Mouse (Mus musculus): Measurements from ENCODE around the gene Apba2. TPM values are rescaled to one million over a fixed set of nuclear protein-coding genes. Genes with fewer than 3 reads are reported as not detected.

The Apba2 gene
- polyA plus RNA-seq, 1 experiment from 2014 or later, result 1.4 TPM

DNA sequence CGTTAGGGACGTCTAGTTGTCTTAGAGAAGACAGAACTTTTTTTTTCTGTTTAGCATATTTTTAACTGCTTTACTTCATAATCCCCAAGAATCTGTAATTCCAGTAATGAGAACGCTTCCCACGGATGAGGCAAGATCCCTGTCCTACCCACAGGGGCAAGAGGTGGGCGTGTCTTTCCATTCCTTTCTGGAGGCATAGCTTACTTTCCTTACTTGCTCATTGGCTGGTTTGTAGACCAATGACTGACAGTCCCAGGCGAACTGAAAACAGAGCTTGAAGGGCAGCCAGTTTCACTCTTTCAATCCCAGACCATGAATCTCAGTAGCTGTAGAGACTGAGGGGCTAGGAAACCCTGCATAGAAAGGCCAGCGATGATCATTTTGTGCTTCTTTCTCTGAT lies 68.2 kb downstream of the Apba2 start:
- H3K27me3 ChIP-seq, result no peaks in the 10 kb centered on the region
- no peak overlapping the region for H3K4me2 ChIP-seq
- H3K36me3 ChIP-seq, result no peaks in the 10 kb centered on the region
- no peak overlapping the region for H3K9ac ChIP-seq
- WGBS, result 43% methylated on average over 7 of the region's 7 CpGs
- H3K9me3 ChIP-seq (replicated peaks), result no peaks in the 10 kb centered on the region
- no peak for ATAC-seq (replicated peaks; ENCODE audit: insufficient number of reproducible peaks, insufficient read depth, low FRiP score, low read depth)
- H3K4me1 ChIP-seq (replicated peaks), result no peaks in the 10 kb centered on the region
- H3K4me3 ChIP-seq, result no peak overlapping the region
- no peak overlapping the region for H3K27ac ChIP-seq

DNA sequence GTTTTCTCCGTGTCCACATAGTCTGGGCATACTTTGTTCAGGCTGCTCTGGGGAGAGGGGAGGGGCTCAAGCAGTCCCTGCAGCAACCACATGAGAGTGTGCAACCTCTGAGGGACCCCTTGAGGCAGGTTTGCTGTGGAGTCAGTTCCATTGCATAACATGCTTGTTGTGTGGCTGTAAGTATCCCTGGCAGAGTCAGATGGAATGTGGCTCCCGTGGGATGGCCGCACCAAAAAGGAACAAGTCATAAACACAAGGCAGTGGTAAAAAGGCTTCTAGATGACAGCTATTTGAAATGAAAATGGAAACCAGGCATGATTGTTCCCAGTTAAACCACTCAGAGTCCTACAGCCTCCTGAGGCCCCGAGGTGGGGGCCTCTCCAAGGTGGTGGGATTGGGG lies 69.4 kb downstream of the Apba2 start:
- H3K27me3 ChIP-seq, result no peaks in the 10 kb centered on the region
- no peak overlapping the region for H3K4me2 ChIP-seq
- no peak for ATAC-seq (replicated peaks; ENCODE audit: insufficient number of reproducible peaks, insufficient read depth, low FRiP score, low read depth)
- no peaks in the 10 kb centered on the region for H3K9me3 ChIP-seq (replicated peaks)
- H3K27ac ChIP-seq, result no peak overlapping the region
- H3K4me3 ChIP-seq, result no peak overlapping the region
- H3K4me1 ChIP-seq (replicated peaks), result no peaks in the 10 kb centered on the region
- WGBS, result 78% methylated on average over 4 of the region's 4 CpGs
- H3K9ac ChIP-seq, result no peak overlapping the region
- no peaks in the 10 kb centered on the region for H3K36me3 ChIP-seq

DNA sequence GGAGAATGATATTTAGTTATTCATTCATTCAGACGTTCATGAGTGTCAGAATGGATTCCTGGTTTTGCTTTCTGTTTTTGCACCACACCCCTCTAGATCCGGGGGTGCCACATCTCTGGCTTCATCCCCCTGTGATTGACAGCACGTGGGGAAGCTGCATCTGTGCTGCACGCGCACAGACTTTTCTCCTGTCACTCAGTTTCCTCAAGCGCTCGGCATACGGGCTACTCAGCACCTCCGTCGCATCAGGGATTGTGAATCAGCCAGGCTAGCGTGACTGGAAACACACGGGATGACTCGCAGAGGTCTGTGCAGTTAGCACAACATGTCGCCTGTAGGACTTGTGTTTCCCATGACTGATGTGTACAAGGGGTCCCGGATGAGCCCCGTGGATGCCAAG lies 72.6 kb downstream of the Apba2 start:
- no peak for ATAC-seq (replicated peaks; ENCODE audit: insufficient number of reproducible peaks, insufficient read depth, low FRiP score, low read depth)
- H3K4me3 ChIP-seq, result no peak overlapping the region
- no peak overlapping the region for H3K4me2 ChIP-seq
- H3K36me3 ChIP-seq, result no peaks in the 10 kb centered on the region
- H3K4me1 ChIP-seq (replicated peaks), result no peaks in the 10 kb centered on the region
- 81% methylated on average over 16 of the region's 16 CpGs for WGBS
- no peak overlapping the region for H3K27ac ChIP-seq
- H3K9me3 ChIP-seq (replicated peaks), result no peaks in the 10 kb centered on the region
- no peak overlapping the region for H3K9ac ChIP-seq
- H3K27me3 ChIP-seq, result no peaks in the 10 kb centered on the region

DNA sequence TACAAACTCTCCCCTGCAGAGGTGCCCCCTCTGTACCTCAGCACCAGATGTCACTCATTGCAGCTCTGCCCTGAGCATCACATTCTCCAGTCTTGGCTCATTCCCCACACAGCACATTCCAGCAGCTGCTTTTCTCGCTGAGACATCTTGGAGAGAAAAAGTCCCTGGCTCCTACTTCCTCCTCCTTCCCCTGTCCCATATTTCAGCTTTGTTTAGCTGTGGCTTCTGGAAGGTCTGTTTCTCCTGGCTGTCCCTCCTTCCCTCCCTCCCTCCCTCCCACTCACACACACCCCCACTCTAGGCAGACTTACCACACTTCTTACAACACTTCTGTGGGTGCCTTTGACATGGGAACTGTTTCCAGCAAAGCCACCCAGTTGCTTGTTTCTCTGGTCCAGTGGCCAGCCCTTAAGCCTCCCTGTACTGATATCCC lies 75.0 kb downstream of the Apba2 start:
- 19% methylated on average over 1 of the region's 1 CpGs for WGBS
- Histone ChIP-seq H3K9ac (no peak overlapping the region), H3K36me3 (no peaks in the 10 kb centered on the region), H3K27ac (no peak overlapping the region; the same call in 1 of the 2 replicates), H3K4me3 (no peak overlapping the region), H3K9me3 (replicated peaks) (no peaks in the 10 kb centered on the region), H3K4me1 (replicated peaks) (no peaks in the 10 kb centered on the region), H3K4me2 (no peak overlapping the region), H3K27me3 (no peaks in the 10 kb centered on the region)
- no peak for ATAC-seq (replicated peaks; ENCODE audit: insufficient number of reproducible peaks, insufficient read depth, low FRiP score, low read depth)

DNA sequence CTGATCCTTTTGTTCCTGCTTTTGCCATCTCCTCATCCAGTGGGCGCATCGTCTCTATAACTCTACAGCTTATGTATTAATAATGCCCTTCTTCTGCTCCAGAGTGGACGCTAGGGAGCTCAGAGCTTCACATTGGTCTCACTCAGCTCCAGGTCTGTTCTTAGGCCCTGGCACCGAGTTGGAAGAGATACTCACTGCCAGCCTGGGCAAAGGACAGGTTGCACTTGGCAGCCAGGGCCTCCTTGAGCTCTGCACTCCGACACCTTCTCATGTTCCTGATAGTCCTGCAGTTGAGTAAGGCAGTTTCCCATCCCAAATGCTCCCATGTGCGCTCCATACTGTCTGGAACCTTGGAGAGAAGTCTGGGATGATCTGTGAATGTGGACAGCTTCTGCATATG lies 76.7 kb downstream of the Apba2 start:
- no peak overlapping the region for H3K4me3 ChIP-seq
- 82% methylated on average over 6 of the region's 6 CpGs for WGBS
- H3K9me3 ChIP-seq (replicated peaks), result no peaks in the 10 kb centered on the region
- no peaks in the 10 kb centered on the region for H3K27me3 ChIP-seq
- no peak for ATAC-seq (replicated peaks; ENCODE audit: insufficient number of reproducible peaks, insufficient read depth, low FRiP score, low read depth)
- no peak overlapping the region for H3K9ac ChIP-seq
- no peak overlapping the region for H3K4me2 ChIP-seq
- no peaks in the 10 kb centered on the region for H3K36me3 ChIP-seq
- no peaks in the 10 kb centered on the region for H3K4me1 ChIP-seq (replicated peaks)
- H3K27ac ChIP-seq, result no peak overlapping the region

DNA sequence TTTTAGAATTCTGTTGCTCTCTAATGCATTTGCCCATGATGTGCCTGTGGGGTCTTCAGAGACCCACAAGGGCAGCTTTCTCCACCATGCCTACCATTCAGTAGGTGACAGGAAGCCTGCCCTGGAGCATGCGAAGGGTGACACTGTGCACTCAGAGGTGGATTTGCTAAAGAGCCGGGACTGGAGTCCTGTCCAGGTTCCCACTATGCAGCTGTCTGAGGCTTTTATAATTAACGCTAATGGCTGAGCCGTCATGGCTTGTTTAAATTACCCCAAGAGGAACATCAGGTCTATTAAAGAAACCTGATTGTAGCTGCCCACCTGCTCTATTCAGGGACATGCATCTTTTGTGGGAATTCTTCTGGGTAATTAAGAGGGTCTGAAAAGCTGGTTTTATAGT lies 78.4 kb downstream of the Apba2 start:
- no peak overlapping the region for H3K4me2 ChIP-seq
- no peaks in the 10 kb centered on the region for H3K36me3 ChIP-seq
- no peaks in the 10 kb centered on the region for H3K9me3 ChIP-seq (replicated peaks)
- no peak overlapping the region for H3K9ac ChIP-seq
- 75% methylated on average over 4 of the region's 4 CpGs for WGBS
- H3K27me3 ChIP-seq, result no peaks in the 10 kb centered on the region
- no peak for ATAC-seq (replicated peaks; ENCODE audit: insufficient number of reproducible peaks, insufficient read depth, low FRiP score, low read depth)
- no peaks in the 10 kb centered on the region for H3K4me1 ChIP-seq (replicated peaks)
- H3K27ac ChIP-seq, result no peak overlapping the region
- no peak overlapping the region for H3K4me3 ChIP-seq

DNA sequence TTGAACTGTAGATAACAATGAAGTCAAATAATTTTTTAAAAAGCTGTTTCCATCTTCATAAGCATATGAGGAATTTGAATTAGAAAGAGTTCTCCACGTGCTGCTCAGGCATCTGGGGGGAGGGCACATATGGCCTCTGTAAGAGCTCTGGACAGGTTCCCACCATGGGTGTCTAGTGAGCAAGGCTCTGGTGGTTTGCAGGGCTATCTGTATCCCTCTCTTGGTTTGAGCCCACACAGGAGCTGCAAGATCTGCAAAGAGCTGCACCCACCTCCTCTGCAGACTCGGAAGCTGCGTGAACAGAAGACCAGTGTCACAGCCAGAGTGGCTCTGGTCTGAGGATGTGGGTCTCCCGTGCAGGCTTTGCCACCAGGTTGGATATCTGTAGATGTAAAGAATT lies 78.8 kb downstream of the Apba2 start:
- 74% methylated on average over 4 of the region's 4 CpGs for WGBS

DNA sequence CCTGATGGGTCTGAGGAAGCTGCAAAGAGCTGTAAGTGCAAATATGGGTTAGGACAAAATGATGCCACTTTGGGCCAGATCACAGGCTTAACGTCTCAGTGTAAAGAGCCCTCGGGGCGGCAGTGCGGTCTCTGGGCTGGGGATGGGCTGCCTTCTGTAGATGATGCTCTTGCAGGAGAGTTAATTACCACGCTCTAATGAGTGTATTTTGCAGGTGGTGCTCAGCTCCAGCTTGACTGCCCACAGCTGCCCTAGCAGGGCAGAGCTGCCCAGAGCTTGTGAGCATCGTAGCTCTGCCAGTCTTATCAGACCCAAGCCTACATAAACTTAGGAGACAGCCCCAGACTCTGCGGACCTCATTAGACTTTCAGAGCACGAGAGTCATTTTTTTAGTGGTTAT lies 80.9 kb downstream of the Apba2 start:
- H3K36me3 ChIP-seq, result no peaks in the 10 kb centered on the region
- no peaks in the 10 kb centered on the region for H3K9me3 ChIP-seq (replicated peaks)
- no peaks in the 10 kb centered on the region for H3K27me3 ChIP-seq
- H3K9ac ChIP-seq, result no peak overlapping the region
- no peak overlapping the region for H3K4me2 ChIP-seq
- no peak overlapping the region for H3K4me3 ChIP-seq
- no peak overlapping the region for H3K27ac ChIP-seq
- ATAC-seq (replicated peaks; ENCODE audit: insufficient number of reproducible peaks, insufficient read depth, low FRiP score, low read depth), result no peak
- WGBS, result 69% methylated on average over 8 of the region's 8 CpGs
- no peaks in the 10 kb centered on the region for H3K4me1 ChIP-seq (replicated peaks)

More for the DNA sequence above, 78.8 kb downstream of the Apba2 start:
- H3K4me2 ChIP-seq, result no peak overlapping the region
- H3K36me3 ChIP-seq, result no peaks in the 10 kb centered on the region
- ATAC-seq (replicated peaks; ENCODE audit: insufficient number of reproducible peaks, insufficient read depth, low FRiP score, low read depth), result no peak
- H3K9ac ChIP-seq, result no peak overlapping the region
- no peaks in the 10 kb centered on the region for H3K4me1 ChIP-seq (replicated peaks)
- H3K9me3 ChIP-seq (replicated peaks), result no peaks in the 10 kb centered on the region
- H3K27me3 ChIP-seq, result no peaks in the 10 kb centered on the region
- no peak overlapping the region for H3K4me3 ChIP-seq
- no peak overlapping the region for H3K27ac ChIP-seq

DNA sequence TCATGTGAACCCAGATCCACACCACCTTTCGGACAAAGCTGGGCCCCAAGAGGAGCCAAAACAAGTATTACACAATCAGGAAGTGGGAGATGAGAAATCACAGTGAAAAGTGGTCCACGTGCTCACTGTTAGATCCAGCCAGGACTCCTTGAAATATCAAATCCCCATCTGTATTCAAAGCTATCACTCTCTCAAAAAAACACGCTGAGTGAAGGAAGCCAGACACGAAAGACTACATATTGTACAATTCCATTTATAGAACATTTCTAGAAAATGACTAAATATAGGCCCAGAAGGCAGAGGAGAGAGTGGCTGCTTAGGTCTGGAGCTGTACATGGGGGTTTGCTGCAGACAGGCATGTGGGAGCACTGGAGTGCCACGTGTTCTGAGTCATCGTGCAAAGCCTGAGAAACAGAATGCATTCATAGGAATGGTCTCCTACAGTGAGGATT lies 82.2 kb downstream of the Apba2 start:
- ATAC-seq (replicated peaks; ENCODE audit: insufficient number of reproducible peaks, insufficient read depth, low FRiP score, low read depth), result no peak
- Histone ChIP-seq H3K4me2 (no peak overlapping the region), H3K4me1 (replicated peaks) (no peaks in the 10 kb centered on the region)

DNA sequence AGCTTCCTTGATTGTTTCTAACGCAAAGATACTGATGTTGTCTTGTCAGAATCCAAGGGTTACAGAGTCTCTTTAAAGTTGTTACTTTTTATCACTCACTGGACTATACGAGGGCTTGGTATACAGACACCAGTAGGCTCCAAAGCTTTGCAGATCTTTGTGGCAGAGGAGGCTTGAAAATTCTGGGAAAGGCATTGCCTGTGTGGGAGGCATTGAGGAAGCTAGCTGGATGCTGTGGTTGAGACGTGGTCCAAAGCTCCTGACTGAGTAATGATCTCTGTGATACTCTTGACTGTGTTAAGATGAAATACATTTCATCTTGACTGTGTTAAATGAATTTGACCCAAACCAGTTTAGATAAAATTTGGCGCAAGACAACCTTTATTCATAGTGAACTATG lies 84.6 kb downstream of the Apba2 start:
- ATAC-seq (replicated peaks; ENCODE audit: insufficient number of reproducible peaks, insufficient read depth, low FRiP score, low read depth), result no peak
- no peaks in the 10 kb centered on the region for H3K4me1 ChIP-seq (replicated peaks)
- no peak overlapping the region for H3K4me3 ChIP-seq
- H3K36me3 ChIP-seq, result no peaks in the 10 kb centered on the region
- H3K9me3 ChIP-seq (replicated peaks), result no peaks in the 10 kb centered on the region
- H3K9ac ChIP-seq, result no peak overlapping the region
- no peak overlapping the region for H3K4me2 ChIP-seq
- 76% methylated on average over 4 of the region's 4 CpGs for WGBS
- no peaks in the 10 kb centered on the region for H3K27me3 ChIP-seq
- no peak overlapping the region for H3K27ac ChIP-seq

More for the DNA sequence above, 82.2 kb downstream of the Apba2 start:
- Histone ChIP-seq H3K4me3 (no peak overlapping the region), H3K27ac (no peak overlapping the region), H3K9ac (no peak overlapping the region), H3K27me3 (no peaks in the 10 kb centered on the region), H3K9me3 (replicated peaks) (no peaks in the 10 kb centered on the region), H3K36me3 (no peaks in the 10 kb centered on the region)
- 66% methylated on average over 6 of the region's 6 CpGs for WGBS

DNA sequence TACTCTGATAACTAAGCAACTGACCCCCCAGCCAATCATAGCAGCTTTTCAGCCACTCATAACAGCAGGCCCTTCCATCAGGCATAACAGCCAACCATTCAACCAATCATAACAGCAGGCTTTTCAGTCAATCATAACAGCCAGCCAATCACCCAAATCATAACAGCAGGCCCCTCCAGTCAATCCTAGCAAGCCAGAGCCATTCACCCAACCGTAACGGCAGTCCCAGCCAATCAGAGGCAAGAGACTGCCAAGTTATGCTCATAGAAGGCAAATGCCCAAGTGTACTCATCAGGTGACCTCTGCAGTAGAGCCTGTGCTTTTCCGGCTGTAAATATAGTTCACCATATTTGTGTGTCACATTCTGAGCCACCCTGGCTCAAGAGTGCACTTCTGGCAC lies 85.1 kb downstream of the Apba2 start:
- no peaks in the 10 kb centered on the region for H3K4me1 ChIP-seq (replicated peaks)
- H3K27ac ChIP-seq, result no peak overlapping the region
- H3K9me3 ChIP-seq (replicated peaks), result no peaks in the 10 kb centered on the region
- H3K27me3 ChIP-seq, result no peaks in the 10 kb centered on the region
- WGBS, result 88% methylated on average over 3 of the region's 3 CpGs
- no peak overlapping the region for H3K4me2 ChIP-seq
- no peak overlapping the region for H3K4me3 ChIP-seq
- ATAC-seq (replicated peaks; ENCODE audit: insufficient number of reproducible peaks, insufficient read depth, low FRiP score, low read depth), result no peak
- H3K9ac ChIP-seq, result no peak overlapping the region
- H3K36me3 ChIP-seq, result no peaks in the 10 kb centered on the region

DNA sequence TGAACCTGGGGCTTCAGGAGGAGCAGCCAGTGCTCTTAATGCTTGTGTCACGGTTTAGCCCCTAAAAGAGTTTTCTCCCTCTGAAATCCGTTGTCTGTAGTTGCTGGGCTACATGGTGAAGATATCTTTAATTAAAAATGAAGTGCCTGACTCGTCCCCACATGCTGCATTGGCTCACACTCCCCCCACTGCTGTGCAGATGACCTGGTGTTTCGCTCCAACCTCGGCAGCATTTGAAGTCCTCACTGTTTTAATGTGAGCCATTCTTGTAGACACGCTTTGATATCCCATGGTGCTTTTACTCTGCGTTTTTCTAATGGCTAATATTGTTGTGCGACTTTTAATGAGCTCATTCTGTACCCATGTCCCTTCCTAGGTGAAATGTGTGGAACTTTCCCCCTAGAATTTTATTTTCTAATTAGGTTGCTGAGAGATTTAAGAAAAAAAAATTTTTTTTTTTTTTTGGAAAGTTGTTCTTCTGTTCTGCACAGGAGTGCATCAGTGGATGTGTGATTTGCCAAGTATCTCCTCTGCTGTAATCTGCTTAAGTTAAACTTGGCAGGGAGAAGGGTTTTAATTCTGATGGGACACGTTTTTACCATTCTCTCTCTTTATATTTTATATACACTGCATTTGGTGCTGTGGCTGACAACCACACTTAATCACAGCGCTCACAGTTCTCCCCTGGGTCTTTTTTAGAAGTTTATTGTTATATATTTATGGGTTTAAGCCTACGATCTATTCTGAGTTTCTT lies 87.3 kb downstream of the Apba2 start:
- no peaks in the 10 kb centered on the region for H3K9me3 ChIP-seq (replicated peaks)
- H3K4me2 ChIP-seq, result no peak overlapping the region
- no peaks in the 10 kb centered on the region for H3K36me3 ChIP-seq
- H3K4me1 ChIP-seq (replicated peaks), result no peaks in the 10 kb centered on the region
- no peak overlapping the region for H3K9ac ChIP-seq
- no peaks in the 10 kb centered on the region for H3K27me3 ChIP-seq
- no peak overlapping the region for H3K27ac ChIP-seq
- no peak overlapping the region for H3K4me3 ChIP-seq
- 63% methylated on average over 11 of the region's 11 CpGs for WGBS
- ATAC-seq (replicated peaks; ENCODE audit: insufficient number of reproducible peaks, insufficient read depth, low FRiP score, low read depth), result no peak

All from heart, embryonic 15.5 days (tissue).